Comparison of ENCODE assay signal across 22 mouse cellular contexts in genomic region chr9:113260296-113260695, GRCm38 (mm10).
DNase-seq lines count a peak whose midpoint lies in the region; ATAC-seq and TF ChIP-seq lines count a peak whose summit lies in the region.
"Had no signal": no experiment of that assay in that cellular context is flagged by ENCODE, and none has a peak within 500 bp of the region (broad histone marks: within the 10 kb centered on the region; RNA-seq: fewer than 3 reads in every experiment).

No protein-coding gene starts in this region.

- TF ChIP-seq CTCF in lung, embryonic 14.5 days (IDR thresholded peaks at IDR 0.05; ENCODE audit: low read depth) = no peak
- TF ChIP-seq CTCF in cortical plate, adult 2 months (IDR thresholded peaks at IDR 0.05; ENCODE audit: extremely low read depth, insufficient read depth, low read length) = no peak

- no peak overlapping the region for H3K4me2 ChIP-seq in forebrain, embryonic 14.5 days (ENCODE audit: low read length)
- H3K4me2 ChIP-seq in forebrain, embryonic 11.5 days (ENCODE audit: low read depth, low read length, severe bottlenecking) = no peak overlapping the region
- no peak overlapping the region for H3K4me2 ChIP-seq in lung, embryonic 14.5 days
- H3K4me2 ChIP-seq: forebrain, embryonic 15.5 days; heart, embryonic 11.5 days; hindbrain, embryonic 12.5 days; hindbrain, embryonic 15.5 days had no signal

- H3K27ac ChIP-seq in forebrain, embryonic 14.5 days (ENCODE audit: low read depth, low read length) = no peak overlapping the region
- no peak overlapping the region for H3K27ac ChIP-seq in forebrain, embryonic 11.5 days (ENCODE audit: low read depth, low read length)
- H3K27ac ChIP-seq in lung, embryonic 14.5 days (ENCODE audit: low read depth) = no peak overlapping the region
- peak overlapping the region; percentile 59; the same call in 1 of the 2 replicates for H3K27ac ChIP-seq in cortical plate, adult 2 months (ENCODE audit: insufficient read depth, low read length)
- H3K27ac ChIP-seq: forebrain, embryonic 10.5 days; gastrocnemius, adult 2 months; hindbrain, embryonic 12.5 days; hindbrain, embryonic 15.5 days had no signal

- TF ChIP-seq POLR2A in cortical plate, adult 2 months (IDR thresholded peaks at IDR 0.05; ENCODE audit: extremely low read depth, insufficient read depth, low read length) = no peak

- DNase-seq in forebrain, embryonic 14.5 days (ENCODE audit: low spot score) = peak; percentile 55
- no peak for DNase-seq in forebrain, embryonic 11.5 days (ENCODE audit: low spot score)
- DNase-seq in lung, embryonic 14.5 days = peak; percentile 11
- DNase-seq in lung, adult 18-20 months = no peak
- DNase-seq in B cell, adult 2 months = no peak
- DNase-seq: adrenal gland, postnatal 10 days; adrenal gland, postnatal 36 days; cerebellum, adult 11-12 months; cerebellum, adult 8-10 months; cerebellum, postnatal 10 days; cerebellum, postnatal 36 days; gastrocnemius, adult 2 months; gastrocnemius, postnatal 14 days had no signal

- no peak for ATAC-seq in forebrain, embryonic 14.5 days
- ATAC-seq in forebrain, embryonic 11.5 days (replicated peaks; ENCODE audit: low FRiP score) = no peak
- no peak for ATAC-seq in lung, embryonic 14.5 days (ENCODE audit: insufficient read depth)
- ATAC-seq: forebrain, embryonic 15.5 days; Patski had no signal

- no peaks in the 10 kb centered on the region for H3K27me3 ChIP-seq in forebrain, embryonic 14.5 days (replicated peaks; ENCODE audit: control insufficient read depth, insufficient read depth, low read length)
- no peaks in the 10 kb centered on the region for H3K27me3 ChIP-seq in forebrain, embryonic 11.5 days (ENCODE audit: control insufficient read depth, insufficient read depth, low read length)
- H3K27me3 ChIP-seq in lung, embryonic 14.5 days (ENCODE audit: insufficient read depth, low read length) = no peaks in the 10 kb centered on the region
- H3K27me3 ChIP-seq: CH12.LX; forebrain, embryonic 15.5 days; hindbrain, embryonic 12.5 days; hindbrain, embryonic 15.5 days; Patski had no signal

- no peak overlapping the region for H3K4me3 ChIP-seq in forebrain, embryonic 14.5 days (ENCODE audit: low read depth, low read length)
- no peak overlapping the region for H3K4me3 ChIP-seq in forebrain, embryonic 11.5 days (ENCODE audit: low read depth, low read length)
- H3K4me3 ChIP-seq in lung, embryonic 14.5 days (ENCODE audit: low read depth, low read length) = no peak overlapping the region
- no peak overlapping the region for H3K4me3 ChIP-seq in cortical plate, adult 2 months (ENCODE audit: insufficient read depth, low read length)
- H3K4me3 ChIP-seq: forebrain, embryonic 10.5 days; forebrain, embryonic 15.5 days; gastrocnemius, adult 2 months; hindbrain, embryonic 12.5 days; hindbrain, embryonic 15.5 days had no signal

- WGBS in forebrain, embryonic 14.5 days = 46% methylated on average over 2 of the region's 2 CpGs
- 93% methylated on average over 2 of the region's 2 CpGs for WGBS in forebrain, embryonic 11.5 days
- WGBS in lung, embryonic 14.5 days = 62% methylated on average over 2 of the region's 2 CpGs

- no peaks in the 10 kb centered on the region for H3K4me1 ChIP-seq in forebrain, embryonic 14.5 days (ENCODE audit: control insufficient read depth, insufficient read depth, low read length)
- H3K4me1 ChIP-seq in forebrain, embryonic 11.5 days (replicated peaks; ENCODE audit: control insufficient read depth, insufficient read depth, low read length) = no peaks in the 10 kb centered on the region
- H3K4me1 ChIP-seq in lung, embryonic 14.5 days (ENCODE audit: insufficient read depth) = no peaks in the 10 kb centered on the region
- peaks cover 6% of the 10 kb centered on the region; the same call in 1 of the 2 replicates for H3K4me1 ChIP-seq in cortical plate, adult 2 months (ENCODE audit: control insufficient read depth, insufficient read depth, low read length)
- H3K4me1 ChIP-seq: forebrain, embryonic 10.5 days; forebrain, embryonic 15.5 days; hindbrain, embryonic 12.5 days; hindbrain, embryonic 15.5 days had no signal

- H3K9me3 ChIP-seq in forebrain, embryonic 14.5 days (replicated peaks; ENCODE audit: control insufficient read depth, low read length) = no peaks in the 10 kb centered on the region
- H3K9me3 ChIP-seq in forebrain, embryonic 11.5 days (ENCODE audit: control insufficient read depth, low read length) = peaks cover under 1% of the 10 kb centered on the region; the same call in 1 of the 2 replicates
- H3K9me3 ChIP-seq in lung, embryonic 14.5 days (ENCODE audit: low read depth, low read length) = no peaks in the 10 kb centered on the region
- H3K9me3 ChIP-seq: forebrain, embryonic 10.5 days; forebrain, embryonic 15.5 days; hindbrain, embryonic 12.5 days; hindbrain, embryonic 15.5 days had no signal

- no peaks in the 10 kb centered on the region for H3K36me3 ChIP-seq in forebrain, embryonic 14.5 days (ENCODE audit: control insufficient read depth, insufficient read depth, low read length)
- H3K36me3 ChIP-seq in forebrain, embryonic 11.5 days (ENCODE audit: control insufficient read depth, insufficient read depth, low read length) = no peaks in the 10 kb centered on the region
- H3K36me3 ChIP-seq in lung, embryonic 14.5 days (ENCODE audit: insufficient read depth) = no peaks in the 10 kb centered on the region
- H3K36me3 ChIP-seq: forebrain, embryonic 10.5 days; forebrain, embryonic 15.5 days; G1E; hindbrain, embryonic 12.5 days; hindbrain, embryonic 15.5 days had no signal

- no peak overlapping the region for H3K9ac ChIP-seq in forebrain, embryonic 14.5 days (ENCODE audit: low read length)
- H3K9ac ChIP-seq in forebrain, embryonic 11.5 days (ENCODE audit: low read length) = no peak overlapping the region
- H3K9ac ChIP-seq in lung, embryonic 14.5 days = no peak overlapping the region
- H3K9ac ChIP-seq: forebrain, embryonic 15.5 days; hindbrain, embryonic 12.5 days; hindbrain, embryonic 15.5 days had no signal

Comparison
In these comparisons a context has a peak if more than half of its experiments do, and no peak if none do; other contexts are left out.
1. DNase-seq: peak in forebrain, embryonic 14.5 days (single experiment) and lung, embryonic 14.5 days (single experiment); none in forebrain, embryonic 11.5 days (single experiment), lung, adult 18-20 months (0 of 2) and B cell, adult 2 months (0 of 2).